Mouse (Mus musculus): ENCODE results near the gene Adcy10.

DNA sequence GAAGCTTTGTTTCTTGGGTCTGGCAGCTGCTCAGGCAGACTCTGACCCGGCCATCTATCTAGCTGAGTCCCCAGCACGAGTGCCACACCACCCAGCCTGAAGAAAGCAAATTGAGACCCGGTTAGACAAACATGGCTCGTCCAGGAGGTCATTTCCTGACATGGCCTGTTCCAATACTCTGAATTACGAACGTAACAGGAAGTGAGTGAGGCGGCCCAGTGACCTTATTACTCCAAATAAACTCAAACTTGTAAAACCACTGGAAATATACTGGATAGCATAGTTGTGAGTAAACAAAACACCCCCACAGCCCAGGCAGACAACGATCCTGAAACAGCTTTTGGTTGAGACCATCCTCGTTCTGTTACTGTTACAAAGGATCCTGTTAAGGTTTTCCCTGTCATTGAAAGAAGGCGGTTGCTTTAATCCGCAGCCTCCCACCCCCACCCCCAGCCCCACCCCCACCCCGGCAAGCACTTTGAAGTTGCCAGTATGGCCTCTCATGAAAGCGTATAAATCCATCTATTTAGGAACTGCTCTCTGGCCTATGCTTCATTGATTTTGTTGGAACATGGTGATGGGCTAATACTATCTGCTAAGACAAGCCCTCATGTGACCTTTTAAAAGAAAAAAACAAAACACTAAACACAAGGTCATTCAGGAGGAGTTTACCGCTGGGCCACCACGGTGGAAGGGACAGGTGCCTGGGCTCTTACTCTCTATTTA lies 132.3 kb downstream of the Adcy10 start:
- TF ChIP-seq POLR2A (IDR thresholded peaks at IDR 0.05; ENCODE audit: insufficient read depth, low read length) (no peak), CTCF (IDR thresholded peaks at IDR 0.05; ENCODE audit: low read depth, low read length) (no peak), EP300 (IDR thresholded peaks at IDR 0.05; ENCODE audit: insufficient read depth, low read depth, low read length) (no peak)
